Mouse (Mus musculus) heart, embryonic 11.5 days (tissue): Measurements from ENCODE around the gene Hoxb1. TPM values are rescaled to one million over a fixed set of nuclear protein-coding genes. Genes with fewer than 3 reads are reported as not detected.

ENCODE experiments used
- ATAC-seq: fragments of 200-750 bp; cut with Nextera tagmentation; replicated peaks from 2 replicates; pipeline ENCODE4 v1.8.0; 2017; ENCODE audit warnings: moderate library complexity; ENCODE audit not compliant: insufficient number of reproducible peaks, low FRiP score, low TSS enrichment
- H3K27ac ChIP-seq: fragments of 300-500 bp; sonication (generic); 2 replicates; pipeline ENCODE4 v1.5.1; 2014; ENCODE audit warnings: mild to moderate bottlenecking, low read depth, low read length
- H3K27me3 ChIP-seq: fragments of 300-500 bp; sonication (generic); 2 replicates; pipeline ENCODE4 v1.6.1; 2014; ENCODE audit warnings: mild to moderate bottlenecking, low read length, mixed read lengths; ENCODE audit not compliant: control insufficient read depth, insufficient read depth
- H3K36me3 ChIP-seq: fragments of 300-500 bp; sonication (generic); 2 replicates; pipeline ENCODE4 v1.6.1; 2014; ENCODE audit warnings: mild to moderate bottlenecking, low read length, moderate library complexity, mixed read lengths; ENCODE audit not compliant: control insufficient read depth, insufficient read depth
- H3K4me1 ChIP-seq: fragments of 300-500 bp; sonication (generic); 2 replicates; pipeline ENCODE4 v1.6.1; 2014; ENCODE audit warnings: low read length; ENCODE audit not compliant: control insufficient read depth, insufficient read depth
- H3K4me2 ChIP-seq: fragments of 300-500 bp; sonication (generic); 2 replicates; pipeline ENCODE4 v1.6.1; 2014; ENCODE audit warnings: mild to moderate bottlenecking, moderate library complexity
- H3K4me3 ChIP-seq: fragments of 300-500 bp; sonication (generic); 2 replicates; pipeline ENCODE4 v1.5.1; 2014; ENCODE audit warnings: low read depth, low read length
- H3K9ac ChIP-seq: fragments of 300-500 bp; sonication (generic); 2 replicates; pipeline ENCODE4 v1.6.1; 2014; ENCODE audit warnings: mild to moderate bottlenecking, low read depth, low read length, moderate library complexity
- H3K9me3 ChIP-seq: fragments of 300-500 bp; sonication (generic); replicated peaks from 2 replicates; pipeline ENCODE4 v1.6.1; 2016; ENCODE audit warnings: low read length; ENCODE audit not compliant: control insufficient read depth
- WGBS: fragments of 180-500 bp; shearing (Covaris S2); extraction: QIAGEN DNeasy Blood & Tissue Kit; methylation state at CpG from one replicate; pipeline ENCODE4 v1.1.7; 2014; ENCODE audit not compliant: insufficient replicate concordance; 5-methylcytosine and 5-hydroxymethylcytosine counted together
- polyA plus RNA-seq: library from polyadenylated mRNA; unstranded; fragments of >200 nt; fragmentation: Nextera tagmentation; extraction: Ambion mirVana; gene quantifications from 2 replicates; pipeline ENCODE4 v1.2.1, GENCODE M21; 2014

Gene Hoxb1
- polyA plus RNA-seq, 1 experiment from 2014 or later = 0.19 TPM

DNA sequence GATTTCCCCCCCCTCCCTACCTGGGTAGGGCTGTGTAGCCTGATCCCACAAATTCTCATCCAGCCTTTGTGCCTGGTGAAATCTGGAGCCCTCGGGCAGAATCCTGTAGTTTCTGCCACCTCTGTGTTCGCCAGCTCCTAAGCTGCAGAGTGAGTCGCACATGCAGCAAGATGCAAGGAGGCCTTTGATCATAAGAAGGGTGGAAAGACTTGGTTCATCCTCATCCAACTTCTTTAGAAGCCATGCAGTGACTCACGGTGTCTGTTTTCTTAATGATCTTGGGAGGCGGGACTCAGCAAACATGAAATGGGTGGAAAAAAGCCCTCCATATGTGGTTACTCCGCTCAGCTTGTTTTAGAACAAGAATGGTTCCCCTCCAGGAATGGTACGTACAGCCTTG, 39.3 kb downstream of the Hoxb1 start:
- H3K27ac ChIP-seq = no peak overlapping the region
- no peaks in the 10 kb centered on the region for H3K36me3 ChIP-seq
- WGBS = 64% methylated on average over 7 of the region's 7 CpGs
- peaks cover 25% of the 10 kb centered on the region for H3K4me1 ChIP-seq
- H3K9ac ChIP-seq = no peak overlapping the region
- no peak overlapping the region for H3K4me2 ChIP-seq
- no peak overlapping the region for H3K4me3 ChIP-seq
- peaks cover 82% of the 10 kb centered on the region for H3K27me3 ChIP-seq
- no peak for ATAC-seq
- no peaks in the 10 kb centered on the region for H3K9me3 ChIP-seq

DNA sequence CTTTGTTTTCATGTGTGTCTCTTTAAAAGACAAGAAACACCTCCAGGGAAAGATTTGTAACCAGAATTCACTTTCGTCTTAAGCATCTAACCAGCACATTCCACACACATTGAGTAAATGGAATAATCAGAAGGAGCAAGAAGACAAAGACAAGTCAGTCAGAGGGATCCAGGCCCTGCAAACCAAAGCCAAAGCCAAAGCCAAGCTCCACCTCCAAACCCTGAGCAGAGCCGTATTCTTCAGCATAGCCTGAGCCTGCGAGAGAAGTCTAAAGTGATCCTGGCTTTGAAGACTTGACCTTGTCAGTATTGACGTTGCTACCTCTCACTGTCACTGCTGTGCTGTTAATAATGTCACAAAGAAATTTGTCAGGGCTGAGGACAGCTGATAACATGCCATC, 40.0 kb downstream of the Hoxb1 start:
- Histone ChIP-seq H3K4me3 (no peak overlapping the region), H3K36me3 (no peaks in the 10 kb centered on the region), H3K27ac (no peak overlapping the region), H3K27me3 (peaks cover 88% of the 10 kb centered on the region), H3K4me2 (no peak overlapping the region), H3K9me3 (no peaks in the 10 kb centered on the region), H3K9ac (no peak overlapping the region), H3K4me1 (peaks cover 20% of the 10 kb centered on the region)
- 38% methylated on average over 4 of the region's 4 CpGs for WGBS
- ATAC-seq = no peak

DNA sequence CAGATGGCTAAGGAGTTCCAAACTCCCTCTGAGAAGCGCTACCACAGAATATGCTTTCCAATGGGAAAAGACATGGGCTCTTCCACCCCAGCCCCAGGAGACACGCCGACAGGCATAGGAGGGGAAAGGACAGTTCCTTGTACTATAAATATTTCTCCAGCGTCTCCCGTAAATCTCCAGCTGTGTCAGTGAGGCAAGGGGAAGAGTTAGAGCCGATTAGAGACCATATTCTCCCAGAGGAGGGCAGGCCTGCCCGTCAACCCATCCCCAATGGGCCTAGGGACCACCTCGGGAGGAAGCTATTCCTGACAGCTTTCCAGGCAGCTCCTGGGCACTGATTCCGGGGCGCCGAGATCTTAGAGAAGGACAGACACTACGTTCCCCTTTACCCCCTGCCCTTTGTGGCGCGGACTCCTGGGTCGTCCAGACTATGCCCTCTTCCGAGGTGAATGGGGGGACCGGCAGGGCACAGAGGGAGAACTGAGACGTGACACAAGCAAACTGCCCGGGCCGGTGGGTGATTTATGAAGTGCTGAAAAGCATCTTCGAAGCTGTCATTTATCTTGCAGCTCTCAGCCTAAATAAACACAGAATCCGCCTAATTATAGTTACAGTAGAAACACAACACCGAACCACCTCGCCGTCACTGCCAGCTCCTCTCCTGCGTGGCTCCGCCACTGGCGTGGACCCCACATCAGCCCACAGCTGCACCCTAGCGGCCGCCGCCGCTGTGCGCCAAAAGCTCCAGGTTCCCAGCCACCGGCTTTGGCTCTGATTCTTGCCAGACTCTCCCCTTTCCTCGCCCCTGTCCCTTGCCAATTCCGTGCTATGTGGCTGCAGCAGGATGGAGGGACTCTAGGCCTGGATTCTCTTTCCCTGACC, 41.9 kb downstream of the Hoxb1 start:
- ATAC-seq = no peak
- WGBS = 4% methylated on average over 36 of the region's 36 CpGs
- Histone ChIP-seq H3K4me3 (peak overlapping the region; percentile 27), H3K9ac (no peak overlapping the region), H3K4me2 (peak overlapping the region; percentile 60), H3K4me1 (peaks cover 19% of the 10 kb centered on the region), H3K9me3 (peaks cover 3% of the 10 kb centered on the region; the same call in 1 of the 2 replicates), H3K27me3 (peaks cover 85% of the 10 kb centered on the region), H3K27ac (no peak overlapping the region), H3K36me3 (no peaks in the 10 kb centered on the region)

- no peak for ATAC-seq
- Histone ChIP-seq H3K27me3 (peaks cover 81% of the 10 kb centered on the region), H3K9me3 (peaks cover 3% of the 10 kb centered on the region; the same call in 1 of the 2 replicates), H3K4me1 (peaks cover 19% of the 10 kb centered on the region), H3K4me3 (no peak overlapping the region), H3K27ac (no peak overlapping the region), H3K9ac (no peak overlapping the region), H3K4me2 (peak overlapping the region; percentile 60), H3K36me3 (no peaks in the 10 kb centered on the region)
- 47% methylated on average over 14 of the region's 14 CpGs for WGBS
Observed at GRCm38 (mm10) chr11:96408234-96409010, 42.9 kb downstream of the Hoxb1 start.

GRCm38 (mm10) chr11:96411019-96411418, 45.5 kb downstream of the Hoxb1 start:
- no peaks in the 10 kb centered on the region for H3K36me3 ChIP-seq
- no peak overlapping the region for H3K9ac ChIP-seq
- H3K4me1 ChIP-seq = peaks cover 14% of the 10 kb centered on the region
- no peak overlapping the region for H3K4me3 ChIP-seq
- ATAC-seq = no peak
- WGBS = 68% methylated on average over 5 of the region's 5 CpGs
- peaks cover 3% of the 10 kb centered on the region; the same call in 1 of the 2 replicates for H3K9me3 ChIP-seq
- no peak overlapping the region for H3K4me2 ChIP-seq
- H3K27me3 ChIP-seq = peaks cover 64% of the 10 kb centered on the region
- no peak overlapping the region for H3K27ac ChIP-seq

- H3K36me3 ChIP-seq = no peaks in the 10 kb centered on the region
- peaks cover 14% of the 10 kb centered on the region for H3K4me1 ChIP-seq
- H3K27me3 ChIP-seq = peaks cover 58% of the 10 kb centered on the region
- H3K4me3 ChIP-seq = no peak overlapping the region
- H3K9ac ChIP-seq = no peak overlapping the region
- WGBS = 61% methylated on average over 4 of the region's 4 CpGs
- peaks cover 3% of the 10 kb centered on the region; the same call in 1 of the 2 replicates for H3K9me3 ChIP-seq
- H3K4me2 ChIP-seq = no peak overlapping the region
- H3K27ac ChIP-seq = no peak overlapping the region
- ATAC-seq = no peak
Observed at GRCm38 (mm10) chr11:96411934-96412333, 46.4 kb downstream of the Hoxb1 start.

DNA sequence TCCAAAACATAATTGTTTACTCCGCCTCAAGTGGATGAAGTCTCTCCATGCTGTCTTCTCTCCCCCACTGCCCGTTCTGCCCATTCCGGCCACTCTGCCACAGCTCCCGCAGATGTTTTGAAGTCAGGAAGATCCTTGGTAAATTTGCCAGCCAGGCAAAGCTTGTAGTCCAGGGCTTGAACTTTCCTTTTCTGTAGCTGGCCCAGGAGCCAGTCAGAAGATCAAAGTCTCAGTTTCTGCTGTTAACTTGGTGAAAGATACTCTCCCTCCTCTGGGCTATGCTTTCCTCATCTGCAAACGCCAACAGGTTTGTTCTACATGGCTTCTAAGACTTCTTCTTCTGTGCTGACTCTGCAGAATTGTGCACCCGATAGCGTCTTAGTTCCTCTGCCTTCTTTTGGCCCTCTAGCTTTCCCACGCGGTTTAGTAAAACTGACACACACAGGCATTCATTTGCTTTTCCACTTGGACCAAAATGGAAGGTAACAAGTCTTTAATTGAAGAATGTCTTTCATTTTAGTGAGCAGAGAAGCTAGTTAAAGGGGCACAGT, 47.5 kb downstream of the Hoxb1 start:
- H3K27me3 ChIP-seq = peaks cover 52% of the 10 kb centered on the region
- WGBS = 80% methylated on average over 9 of the region's 9 CpGs

DNA sequence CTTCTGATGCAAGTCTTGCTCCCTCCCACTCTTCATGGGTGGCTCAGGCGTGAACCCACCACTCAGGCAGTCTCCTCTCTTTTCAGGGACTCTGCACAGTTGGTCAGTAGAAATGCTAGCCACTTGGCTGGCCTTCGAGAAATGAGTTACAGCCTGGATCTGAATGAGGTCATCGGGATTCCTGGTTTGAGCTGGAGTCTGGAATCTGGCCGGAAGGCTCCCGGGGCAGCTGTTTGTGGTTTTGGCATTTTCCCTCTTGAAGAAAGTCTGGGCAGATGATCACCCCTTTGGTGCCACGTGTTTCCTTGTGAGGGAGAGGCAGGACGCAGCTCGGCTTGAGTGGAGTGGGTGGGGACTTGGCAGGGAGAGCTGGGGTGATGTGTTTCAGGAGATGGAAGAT, 48.0 kb downstream of the Hoxb1 start:
- Histone ChIP-seq H3K36me3 (no peaks in the 10 kb centered on the region), H3K4me3 (no peak overlapping the region), H3K9me3 (peaks cover 3% of the 10 kb centered on the region; the same call in 1 of the 2 replicates), H3K9ac (no peak overlapping the region), H3K27me3 (peaks cover 47% of the 10 kb centered on the region), H3K27ac (no peak overlapping the region), H3K4me1 (peaks cover 3% of the 10 kb centered on the region; the same call in 1 of the 2 replicates), H3K4me2 (no peak overlapping the region)
- WGBS = 24% methylated on average over 8 of the region's 8 CpGs
- no peak for ATAC-seq

More for the DNA sequence above, 47.5 kb downstream of the Hoxb1 start:
- Histone ChIP-seq H3K36me3 (no peaks in the 10 kb centered on the region), H3K4me3 (no peak overlapping the region), H3K9ac (no peak overlapping the region), H3K27ac (no peak overlapping the region), H3K4me2 (no peak overlapping the region), H3K9me3 (peaks cover 3% of the 10 kb centered on the region; the same call in 1 of the 2 replicates), H3K4me1 (peaks cover 3% of the 10 kb centered on the region; the same call in 1 of the 2 replicates)
- ATAC-seq = no peak
